Mouse (Mus musculus) lung, embryonic 15.5 days (tissue): ENCODE measurements around the gene Crcp. TPM values are rescaled to one million over a fixed set of nuclear protein-coding genes. Genes with fewer than 3 reads are reported as not detected.

ENCODE experiments used
- ATAC-seq: fragments of 200-750 bp; cut with Nextera tagmentation; 2 replicates; pipeline ENCODE4 v1.8.0; 2017; ENCODE audit warnings: moderate number of reproducible peaks, borderline replicate concordance; ENCODE audit not compliant: low FRiP score, low TSS enrichment; ENCODE audit errors: extremely low read depth
- H3K27ac ChIP-seq: fragments of 300-500 bp; sonication (generic); 2 replicates; pipeline ENCODE4 v1.5.1; 2015; ENCODE audit warnings: moderate library complexity, mild to moderate bottlenecking, inconsistent platforms
- H3K27me3 ChIP-seq: fragments of 300-500 bp; sonication (generic); 2 replicates; pipeline ENCODE4 v1.6.1; 2015; ENCODE audit warnings: inconsistent platforms
- H3K36me3 ChIP-seq: fragments of 300-500 bp; sonication (generic); 2 replicates; pipeline ENCODE4 v1.6.1; 2015; ENCODE audit warnings: inconsistent platforms
- H3K4me1 ChIP-seq: fragments of 300-500 bp; sonication (generic); 2 replicates; pipeline ENCODE4 v1.6.1; 2015; ENCODE audit warnings: inconsistent platforms
- H3K4me2 ChIP-seq: fragments of 300-500 bp; sonication (generic); 2 replicates; pipeline ENCODE4 v1.6.1; 2015; ENCODE audit warnings: inconsistent platforms, mild to moderate bottlenecking, moderate library complexity
- H3K4me3 ChIP-seq: fragments of 300-500 bp; sonication (generic); 2 replicates; pipeline ENCODE4 v1.5.1; 2015; ENCODE audit warnings: mild to moderate bottlenecking, inconsistent platforms
- H3K9ac ChIP-seq: fragments of 300-500 bp; sonication (generic); 2 replicates; pipeline ENCODE4 v1.6.1; 2015; ENCODE audit warnings: inconsistent platforms
- H3K9me3 ChIP-seq: fragments of 300-500 bp; sonication (generic); 2 replicates; pipeline ENCODE4 v1.6.1; 2016; ENCODE audit warnings: inconsistent platforms
- WGBS: fragments of 180-500 bp; shearing (Covaris S2); methylation state at CpG from one replicate; pipeline ENCODE4 v1.1.7; 2015; 5-methylcytosine and 5-hydroxymethylcytosine counted together
- polyA plus RNA-seq: library from polyadenylated mRNA; unstranded; fragments of >200 nt; fragmentation: Nextera tagmentation; extraction: Ambion mirVana; gene quantifications from 2 replicates; pipeline ENCODE4 v1.2.1, GENCODE M21; 2015

Gene Crcp
- polyA plus RNA-seq, 1 experiment from 2014 or later = 40.1 TPM

DNA sequence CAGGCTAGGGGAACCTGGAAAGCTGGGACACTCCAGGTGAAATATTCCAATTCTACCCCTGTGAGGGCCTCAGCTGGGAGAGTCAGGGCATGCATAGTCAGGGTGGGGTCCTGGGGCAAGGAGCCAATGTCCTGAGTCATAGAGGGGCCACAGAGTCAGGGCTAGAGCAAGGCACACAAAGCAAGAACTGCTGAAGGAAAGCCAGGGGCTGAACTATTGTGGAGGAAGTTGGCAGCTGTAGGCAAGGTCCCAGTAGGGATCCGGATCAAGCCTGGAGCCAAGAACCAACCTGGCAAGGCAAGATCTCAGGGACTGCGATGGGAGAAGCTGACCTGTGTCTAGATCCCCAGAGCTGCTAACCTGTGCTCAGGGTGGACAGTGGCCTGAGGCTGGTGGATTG is 34.7 kb downstream of the Crcp start:
- Histone ChIP-seq H3K27me3 (no peaks in the 10 kb centered on the region), H3K9me3 (no peaks in the 10 kb centered on the region), H3K36me3 (no peaks in the 10 kb centered on the region), H3K9ac (no peak overlapping the region), H3K27ac (no peak overlapping the region), H3K4me3 (no peak overlapping the region), H3K4me2 (no peak overlapping the region), H3K4me1 (no peaks in the 10 kb centered on the region)
- WGBS = 78% methylated on average over 2 of the region's 2 CpGs
- no peak for ATAC-seq

DNA sequence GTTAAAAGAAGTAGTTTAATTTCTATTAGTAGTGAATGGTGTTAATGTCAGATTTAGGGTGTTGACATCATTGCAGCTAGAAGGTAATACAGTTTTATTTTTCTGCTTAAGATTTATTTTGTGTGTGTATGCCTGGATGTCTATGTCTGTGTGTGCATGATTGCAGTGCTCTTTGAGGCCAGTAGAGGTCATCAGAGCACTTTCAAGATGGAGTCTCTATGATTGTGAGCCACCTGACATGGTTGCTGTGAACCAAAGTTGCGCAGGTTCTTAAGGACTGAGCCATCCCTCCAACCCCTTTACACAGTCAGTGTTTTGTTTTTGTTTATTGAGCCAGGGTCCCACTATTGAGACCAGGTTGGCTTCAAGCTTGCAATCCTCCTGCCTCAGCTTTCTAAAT is 36.5 kb downstream of the Crcp start:
- H3K9ac ChIP-seq = no peak overlapping the region
- no peak overlapping the region for H3K27ac ChIP-seq
- 96% methylated on average over 1 of the region's 1 CpGs for WGBS
- no peaks in the 10 kb centered on the region for H3K9me3 ChIP-seq
- H3K4me2 ChIP-seq = no peak overlapping the region
- no peak for ATAC-seq
- no peaks in the 10 kb centered on the region for H3K27me3 ChIP-seq
- H3K4me3 ChIP-seq = no peak overlapping the region
- no peaks in the 10 kb centered on the region for H3K36me3 ChIP-seq
- H3K4me1 ChIP-seq = no peaks in the 10 kb centered on the region

DNA sequence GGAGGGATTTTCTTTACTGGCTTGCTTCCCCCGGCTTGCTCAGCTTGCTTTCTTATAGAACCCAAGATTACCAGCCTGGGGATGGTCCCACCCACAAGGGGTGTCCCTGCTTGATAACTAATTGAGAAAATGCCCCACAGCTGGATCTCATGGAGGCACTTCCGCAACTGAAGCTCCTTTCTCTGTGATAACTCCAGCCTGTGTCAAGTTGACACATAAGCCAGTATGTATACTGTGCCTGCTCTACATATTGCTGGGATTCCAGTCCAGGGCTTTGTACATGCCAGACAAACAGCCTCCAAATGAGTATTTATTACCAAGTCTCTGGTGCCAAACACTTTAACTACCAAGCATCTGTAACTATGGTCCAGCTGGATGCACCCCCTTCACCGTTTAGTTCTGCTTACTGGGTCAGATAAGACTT is 38.8 kb downstream of the Crcp start:
- no peak for ATAC-seq

DNA sequence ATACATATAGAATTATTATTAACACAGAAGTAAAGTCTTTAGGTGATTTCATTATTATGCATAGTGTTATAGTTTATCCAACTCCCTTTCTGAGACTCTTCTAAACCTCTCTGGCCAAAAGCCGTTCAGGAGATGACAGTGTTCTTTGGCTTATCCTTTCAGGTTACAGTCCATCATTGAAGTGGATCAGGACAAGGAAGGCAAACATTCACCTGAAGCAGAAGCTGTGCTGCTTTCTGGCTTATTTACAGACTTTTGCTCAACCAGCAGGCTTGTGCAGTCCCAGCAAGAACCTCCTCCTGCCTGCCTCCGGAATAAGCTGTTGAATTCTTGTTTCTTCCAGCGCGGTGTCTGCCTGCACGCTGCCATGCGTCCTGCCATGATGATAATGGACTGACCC is 43.9 kb downstream of the Crcp start, which contains the start of gene Tpst1:
Gene Tpst1, plus strand, starts transcription at position 301 of the 400 bp plus-strand sequence.
- H3K27ac ChIP-seq = no peak within 1 kb of the TSS
- H3K36me3 ChIP-seq = no peaks in the 10 kb centered on the region
- H3K4me2 ChIP-seq = no peak within 1 kb of the TSS
- no peak within 1 kb of the TSS for H3K9ac ChIP-seq
- no peaks in the 10 kb centered on the region; the same call in 1 of the 2 replicates for H3K4me1 ChIP-seq
- no peaks in the 10 kb centered on the region for H3K9me3 ChIP-seq
- WGBS = 75% methylated on average over 6 of the region's 6 CpGs
- H3K4me3 ChIP-seq = no peak within 1 kb of the TSS
- no peaks in the 10 kb centered on the region for H3K27me3 ChIP-seq
- no peak for ATAC-seq

More for the DNA sequence above, 38.8 kb downstream of the Crcp start:
- 53% methylated on average over 3 of the region's 3 CpGs for WGBS
- no peaks in the 10 kb centered on the region for H3K27me3 ChIP-seq
- no peaks in the 10 kb centered on the region for H3K4me1 ChIP-seq
- no peak overlapping the region for H3K4me2 ChIP-seq
- H3K4me3 ChIP-seq = no peak overlapping the region
- H3K36me3 ChIP-seq = no peaks in the 10 kb centered on the region
- no peak overlapping the region for H3K9ac ChIP-seq
- no peak overlapping the region for H3K27ac ChIP-seq
- no peaks in the 10 kb centered on the region for H3K9me3 ChIP-seq

DNA sequence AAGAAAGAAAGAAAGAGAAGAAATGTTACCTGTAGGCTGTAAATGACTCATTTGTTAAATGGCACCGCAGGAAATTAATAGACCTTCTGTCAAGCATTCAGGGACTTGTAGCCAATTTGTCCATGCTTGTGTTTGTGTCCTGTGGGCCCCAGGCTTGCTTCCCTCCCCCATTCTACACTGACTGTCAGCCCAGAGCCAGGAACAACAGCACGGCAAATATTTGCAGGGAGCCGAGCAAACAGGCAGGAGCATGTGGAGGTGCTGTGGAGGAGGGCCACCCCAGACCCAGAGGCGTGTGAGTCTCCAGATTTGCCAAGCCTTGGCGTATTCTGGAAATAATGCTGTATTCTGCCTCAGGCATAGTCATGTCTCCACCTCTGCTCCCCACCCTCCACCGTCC is 45.4 kb downstream of the Crcp start:
- H3K9ac ChIP-seq = no peak overlapping the region
- peak overlapping the region; percentile 18; the same call in 1 of the 2 replicates for H3K4me2 ChIP-seq
- ATAC-seq = no peak
- no peaks in the 10 kb centered on the region for H3K9me3 ChIP-seq
- no peak overlapping the region for H3K27ac ChIP-seq
- no peaks in the 10 kb centered on the region for H3K27me3 ChIP-seq
- H3K36me3 ChIP-seq = no peaks in the 10 kb centered on the region
- H3K4me3 ChIP-seq = no peak overlapping the region
- no peaks in the 10 kb centered on the region; the same call in 1 of the 2 replicates for H3K4me1 ChIP-seq
- WGBS = 65% methylated on average over 6 of the region's 6 CpGs

DNA sequence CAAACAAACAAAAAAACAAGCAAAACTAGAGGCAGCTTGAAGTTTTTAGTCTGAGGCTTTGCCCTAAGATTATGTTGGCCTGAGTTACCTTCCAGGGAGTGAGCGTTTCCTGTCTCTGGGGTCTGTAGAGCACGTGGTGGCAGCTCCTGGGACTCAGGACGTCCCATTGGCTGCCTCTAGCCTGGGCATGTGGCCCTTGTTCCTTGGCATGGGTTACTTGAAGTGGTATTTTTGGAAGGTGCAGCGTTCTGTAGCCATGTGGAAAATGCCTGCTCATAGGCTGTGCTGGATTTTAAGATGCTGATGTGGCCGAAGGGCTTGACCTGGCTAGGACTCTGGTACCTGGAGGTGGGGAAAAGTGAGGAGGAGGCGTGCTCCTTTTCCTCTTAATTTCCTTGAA is 47.3 kb downstream of the Crcp start:
- no peaks in the 10 kb centered on the region for H3K9me3 ChIP-seq
- WGBS = 57% methylated on average over 6 of the region's 6 CpGs
- no peak overlapping the region for H3K4me2 ChIP-seq
- no peaks in the 10 kb centered on the region for H3K27me3 ChIP-seq
- H3K9ac ChIP-seq = no peak overlapping the region
- H3K27ac ChIP-seq = no peak overlapping the region
- H3K4me3 ChIP-seq = no peak overlapping the region
- H3K36me3 ChIP-seq = no peaks in the 10 kb centered on the region
- peaks cover 10% of the 10 kb centered on the region for H3K4me1 ChIP-seq
- no peak for ATAC-seq

DNA sequence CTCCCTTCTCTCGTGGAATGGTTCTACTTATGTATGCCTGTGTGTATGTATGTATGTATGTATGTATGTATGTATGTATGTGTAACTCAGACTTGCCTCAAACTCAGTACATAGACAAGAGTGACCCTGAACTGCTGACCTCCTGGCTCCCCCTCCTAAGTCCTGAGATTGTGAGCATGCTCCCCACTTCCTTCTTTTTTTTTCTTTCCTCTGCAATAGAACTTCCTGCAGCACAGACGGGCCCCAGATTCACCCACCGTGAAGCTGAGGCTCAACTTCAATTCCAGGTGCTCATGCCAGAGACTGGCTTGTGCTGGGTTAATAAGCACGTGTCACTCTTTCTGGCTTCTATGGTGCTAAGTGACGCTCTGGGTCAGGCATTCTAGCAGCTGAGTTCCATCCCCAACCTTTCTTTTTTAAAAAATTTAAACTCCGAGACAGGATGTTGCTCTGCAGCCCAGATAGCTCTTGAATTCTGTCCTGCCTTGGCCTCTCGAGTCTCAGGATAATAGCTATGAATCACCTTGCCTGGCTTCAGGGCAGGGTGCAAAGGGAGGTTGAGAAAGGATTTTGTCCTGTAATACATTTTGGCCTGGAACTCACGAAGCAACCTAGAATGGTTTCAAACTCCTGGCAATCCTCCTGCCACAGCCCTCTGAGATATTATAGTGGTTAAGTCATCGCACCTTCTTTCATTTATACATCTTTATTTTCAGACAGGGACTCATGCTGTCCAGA is 49.2 kb downstream of the Crcp start:
- Histone ChIP-seq H3K36me3 (no peaks in the 10 kb centered on the region), H3K27me3 (no peaks in the 10 kb centered on the region), H3K9me3 (no peaks in the 10 kb centered on the region), H3K4me2 (no peak overlapping the region), H3K4me1 (peaks cover 10% of the 10 kb centered on the region), H3K4me3 (no peak overlapping the region), H3K9ac (no peak overlapping the region), H3K27ac (0 out of 2 replicates have a peak overlapping the region, but pooled peaks have one; percentile 18)
- WGBS = 70% methylated on average over 9 of the region's 9 CpGs
- no peak for ATAC-seq

DNA sequence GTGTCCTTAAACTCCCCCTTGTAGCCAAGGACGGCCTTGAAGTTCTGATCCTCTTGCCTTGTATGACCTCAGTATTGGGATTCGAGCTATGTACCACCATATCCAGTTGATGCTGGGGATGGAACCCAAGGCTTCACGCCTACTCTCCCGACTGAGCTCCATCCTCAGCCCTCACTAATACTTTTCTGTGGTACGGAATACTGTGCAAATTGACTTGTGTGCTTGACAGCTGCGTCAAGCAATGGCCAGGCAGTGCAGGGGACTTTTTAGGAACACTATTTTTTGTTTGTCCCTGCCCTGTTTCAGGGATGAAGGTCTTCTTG is 49.7 kb downstream of the Crcp start:
- Histone ChIP-seq H3K36me3 (no peaks in the 10 kb centered on the region), H3K27me3 (no peaks in the 10 kb centered on the region), H3K4me1 (peaks cover 10% of the 10 kb centered on the region), H3K9me3 (no peaks in the 10 kb centered on the region), H3K9ac (peak overlapping the region; percentile 90; the same call in 1 of the 2 replicates), H3K4me2 (peak overlapping the region; percentile 94), H3K27ac (0 out of 2 replicates have a peak overlapping the region, but pooled peaks have one; percentile 18), H3K4me3 (peak overlapping the region; percentile 84)
- ATAC-seq = peak; percentile 9; the same call in 1 of the 2 replicates
- 40% methylated on average over 6 of the region's 6 CpGs for WGBS

DNA sequence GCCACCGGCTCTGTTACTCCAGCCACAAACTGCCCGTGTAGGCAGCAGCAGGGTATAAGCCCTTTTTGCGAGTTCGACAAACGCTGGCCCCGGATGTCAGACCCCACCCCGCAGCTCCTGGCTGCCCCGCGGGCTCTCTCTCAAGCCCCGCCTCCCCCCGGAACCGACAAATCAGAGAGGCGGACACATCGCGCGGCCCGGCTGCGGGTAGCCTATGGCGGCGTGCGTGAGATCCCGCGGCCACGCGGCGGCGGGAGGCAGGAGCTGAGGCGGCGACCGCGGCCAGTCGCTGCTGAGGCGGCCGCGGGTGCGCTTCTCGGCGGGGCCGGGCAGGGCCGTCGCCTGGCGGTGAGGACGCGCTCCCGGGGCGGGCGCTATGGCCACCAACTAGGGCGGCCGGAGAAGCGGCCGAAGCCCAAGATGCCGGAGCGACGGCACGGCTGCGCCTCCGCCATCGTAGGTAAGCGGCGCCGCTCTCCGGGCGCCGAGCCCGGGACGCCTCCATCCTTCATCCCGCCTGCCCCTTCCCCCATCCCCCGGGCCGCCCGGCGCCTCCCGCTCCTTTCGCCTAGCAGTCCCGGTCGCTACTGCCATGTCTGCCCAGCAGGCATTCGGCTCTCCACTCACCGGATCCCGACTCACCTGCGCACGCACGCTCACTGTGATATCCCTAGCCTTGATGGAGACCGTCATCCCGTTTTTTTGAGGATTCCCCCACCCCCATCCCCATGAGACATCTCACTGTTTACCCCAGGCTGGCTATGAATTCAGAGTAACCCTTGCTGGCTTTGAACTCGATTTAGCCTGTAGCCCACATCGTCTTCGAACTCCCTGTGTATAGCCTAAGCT is 50.3 kb downstream of the Crcp start:
- peak; percentile 98 for ATAC-seq
- Histone ChIP-seq H3K27ac (peak overlapping the region; percentile 73), H3K36me3 (no peaks in the 10 kb centered on the region), H3K4me1 (peaks cover 10% of the 10 kb centered on the region), H3K9me3 (no peaks in the 10 kb centered on the region), H3K27me3 (no peaks in the 10 kb centered on the region), H3K4me2 (peak overlapping the region; percentile 94), H3K9ac (peak overlapping the region; percentile 90), H3K4me3 (peak overlapping the region; percentile 84)
- WGBS = under 1% methylated on average over 76 of the region's 86 CpGs

DNA sequence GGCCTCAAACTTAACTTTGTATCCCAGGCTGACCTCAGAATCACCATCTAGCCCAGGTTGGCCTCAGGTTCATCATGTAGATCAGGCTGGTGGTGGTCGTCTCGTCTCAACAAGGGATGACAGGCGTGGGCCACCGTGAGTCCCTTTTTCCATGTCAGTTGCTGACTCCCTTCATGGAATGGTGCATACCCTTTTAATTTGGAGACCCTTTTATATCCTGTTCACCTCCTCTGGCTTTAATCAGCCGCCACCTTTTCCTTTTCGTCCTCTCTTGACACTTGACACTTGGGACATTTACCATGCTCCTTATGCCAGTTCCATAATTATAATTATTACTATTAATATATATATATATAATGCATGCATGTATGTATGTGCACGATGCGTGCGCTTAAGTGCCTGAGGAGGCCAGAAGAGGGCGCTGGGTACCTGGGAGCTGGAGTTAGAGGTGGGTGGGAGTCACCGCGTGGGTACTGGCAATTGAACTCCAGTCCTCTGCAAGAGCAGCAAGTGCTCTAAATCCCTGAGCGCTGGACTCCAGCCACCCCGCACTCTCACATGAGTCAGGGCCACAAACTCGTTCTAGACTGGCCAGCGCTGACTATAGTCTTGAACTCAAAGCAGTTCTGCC is 51.1 kb downstream of the Crcp start:
- no peak for ATAC-seq
- H3K9ac ChIP-seq = peak overlapping the region; percentile 90
- no peaks in the 10 kb centered on the region for H3K36me3 ChIP-seq
- H3K4me2 ChIP-seq = peak overlapping the region; percentile 94
- no peaks in the 10 kb centered on the region for H3K27me3 ChIP-seq
- WGBS = 68% methylated on average over 16 of the region's 16 CpGs
- H3K9me3 ChIP-seq = no peaks in the 10 kb centered on the region
- peak overlapping the region; percentile 84 for H3K4me3 ChIP-seq
- peaks cover 10% of the 10 kb centered on the region for H3K4me1 ChIP-seq
- H3K27ac ChIP-seq = no peak overlapping the region

DNA sequence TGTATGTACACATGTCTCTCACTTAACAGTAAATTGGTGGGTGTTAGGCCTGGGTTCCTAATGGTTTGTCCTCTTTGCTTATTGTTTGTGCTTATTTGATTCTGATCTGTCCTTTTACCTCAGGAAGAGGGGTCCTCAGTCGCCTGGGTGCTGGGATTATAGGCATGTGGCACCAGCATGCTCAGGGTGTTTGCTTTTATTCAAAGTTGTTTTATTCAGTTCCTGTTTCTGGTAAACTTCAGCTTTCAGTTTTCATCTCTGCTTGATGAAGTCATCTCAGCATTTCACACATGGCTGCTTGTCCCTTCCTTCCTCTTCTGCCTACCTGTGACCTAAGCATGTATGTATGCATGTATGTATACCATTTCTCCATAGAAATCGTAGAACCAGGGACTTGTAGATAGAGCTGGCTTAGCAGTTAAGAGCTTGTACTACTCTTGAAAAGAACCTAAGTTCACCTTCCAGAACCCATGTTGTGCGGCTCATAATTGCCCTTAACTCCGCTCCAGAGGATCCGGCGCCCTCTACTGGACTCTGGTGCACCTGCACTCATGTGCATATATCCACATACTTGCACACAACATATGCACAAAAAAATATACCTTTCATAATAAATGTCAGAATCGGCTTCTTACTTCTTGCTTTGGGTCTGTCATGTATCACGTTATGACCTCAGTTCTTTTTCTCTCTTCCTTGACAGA is 52.2 kb downstream of the Crcp start:
- no peak overlapping the region for H3K9ac ChIP-seq
- H3K4me2 ChIP-seq = no peak overlapping the region
- no peaks in the 10 kb centered on the region for H3K9me3 ChIP-seq
- no peak overlapping the region for H3K27ac ChIP-seq
- H3K4me3 ChIP-seq = no peak overlapping the region
- no peaks in the 10 kb centered on the region for H3K36me3 ChIP-seq
- ATAC-seq = no peak
- H3K27me3 ChIP-seq = no peaks in the 10 kb centered on the region
- 96% methylated on average over 8 of the region's 8 CpGs for WGBS
- peaks cover 10% of the 10 kb centered on the region for H3K4me1 ChIP-seq
